Mouse (Mus musculus): ENCODE data around the gene Chd1l. TPM values are rescaled to one million over a fixed set of nuclear protein-coding genes. Genes with fewer than 3 reads are reported as not detected.

The Chd1l gene
- 10 to 100 TPM in 1 of 2 experiments, 1 to 10 TPM in 1; 9.2 to 10.3 TPM for total RNA-seq (2021)

GRCm38 (mm10) chr3:97609845-97610410, at the start of gene Chd1l:
Chd1l (minus strand) TSS chr3:97610203.
- DNase-seq (ENCODE audit: low spot score in 2 of 2): peak; percentile 90 to 92
- intact Hi-C loops (cut with DNase I): loop anchor here (1.0 kb wide), 1 partner anchor 48 kb away; the partner anchor contains the start of gene Prkab2

- intact Hi-C loops (cut with DNase I): no loop called here
These were observed 49.7 kb upstream of the Chd1l start for GRCm38 (mm10) chr3:97659746-97660145.

GRCm38 (mm10) chr3:97658426-97659193, 48.6 kb upstream of the Chd1l start:
- peak in 1 of 2 experiments; percentile 22 for DNase-seq (ENCODE audit: low spot score in 2 of 2)
- intact Hi-C loops (cut with DNase I): loop anchor here (1.0 kb wide), 1 partner anchor 48 kb away; the partner anchor contains the start of gene Chd1l

More at GRCm38 (mm10) chr3:97659746-97660145, 49.7 kb upstream of the Chd1l start:
- peak in 1 of 2 experiments; percentile 52 for DNase-seq (ENCODE audit: low spot score in 2 of 2)

DNA sequence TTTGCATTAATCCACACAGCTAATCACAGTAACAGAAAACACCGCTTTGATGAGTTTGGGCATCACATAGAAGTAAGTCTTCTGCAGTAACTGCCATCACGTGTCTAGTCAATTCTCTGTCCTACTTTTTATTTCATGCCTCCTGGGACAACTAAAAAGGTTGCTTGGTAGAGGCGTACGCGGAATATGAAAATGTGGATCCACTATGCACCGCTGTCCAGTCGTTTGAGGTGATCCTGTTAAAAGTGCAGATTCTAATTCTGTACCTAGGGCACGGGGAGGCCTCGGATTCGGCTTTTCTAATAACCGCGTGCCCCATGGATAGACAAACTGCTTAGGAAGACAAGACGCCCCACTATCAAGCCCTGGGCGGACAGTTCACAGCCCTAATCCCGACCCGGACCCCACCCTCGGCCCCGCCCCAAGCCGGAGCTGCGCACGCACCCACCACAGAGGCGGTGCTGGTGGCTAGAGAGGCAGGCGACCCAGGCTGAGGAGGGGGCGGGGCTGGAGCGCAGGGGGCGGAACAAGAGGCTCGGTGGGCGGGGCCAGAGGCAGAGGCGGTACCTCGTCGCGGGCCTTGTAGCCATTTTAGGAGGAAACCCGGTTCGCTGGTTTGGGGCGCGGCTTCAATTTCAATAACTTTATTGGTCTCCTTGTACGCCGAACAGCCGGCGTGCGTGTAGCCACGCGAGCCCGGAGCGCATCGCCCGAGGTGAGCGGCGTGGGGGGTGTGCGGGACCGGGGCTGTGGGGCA, 47.8 kb upstream of the Chd1l start, which contains the start of gene Prkab2:
Gene Prkab2, plus strand, starts transcription at position 539 of the 757 bp plus-strand sequence.
- intact Hi-C loops (cut with DNase I): loop anchor here (1.0 kb wide), 1 partner anchor 48 kb away; the partner anchor contains the start of gene Chd1l
- peak; percentile 98 to 99 for DNase-seq (ENCODE audit: low spot score in 2 of 2)

GRCm38 (mm10) chr3:97654901-97655300, 44.9 kb upstream of the Chd1l start:
- intact Hi-C loops (cut with DNase I): no loop called here
- no peak for DNase-seq (ENCODE audit: low spot score in 2 of 2)

DNA sequence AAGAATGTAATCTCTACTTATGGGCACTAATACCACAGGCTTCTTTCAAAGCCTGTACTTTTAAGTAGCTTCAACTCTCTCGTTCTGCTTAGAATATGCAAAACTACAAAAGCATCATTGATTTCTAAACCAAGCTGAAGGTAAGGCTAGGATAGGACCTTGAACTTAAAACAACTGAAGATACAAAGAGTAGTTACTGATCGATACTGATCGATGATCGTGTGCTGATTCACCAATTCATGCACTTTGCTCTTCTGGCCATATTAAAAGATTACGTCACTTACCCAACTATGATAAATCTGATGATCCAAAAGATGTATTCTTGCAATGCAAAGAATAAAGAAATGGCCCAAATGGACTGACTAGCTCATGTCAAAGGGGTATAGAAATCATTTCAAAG, 43.8 kb upstream of the Chd1l start:
- intact Hi-C loops (cut with DNase I): no loop called here
- DNase-seq (ENCODE audit: low spot score in 2 of 2): no peak

- no peak for DNase-seq (ENCODE audit: low spot score in 2 of 2)
- intact Hi-C loops (cut with DNase I): no loop called here
These were observed 41.6 kb upstream of the Chd1l start for GRCm38 (mm10) chr3:97651604-97652003.

- intact Hi-C loops (cut with DNase I): no loop called here
- DNase-seq (ENCODE audit: low spot score in 2 of 2): no peak
These were observed 39.5 kb upstream of the Chd1l start for GRCm38 (mm10) chr3:97649469-97649868.

- intact Hi-C loops (cut with DNase I): no loop called here
- no peak for DNase-seq (ENCODE audit: low spot score in 2 of 2)
These were observed 39.0 kb upstream of the Chd1l start for GRCm38 (mm10) chr3:97649022-97649421.

- DNase-seq (ENCODE audit: low spot score in 2 of 2): no peak
- intact Hi-C loops (cut with DNase I): no loop called here
These were observed 38.5 kb upstream of the Chd1l start for GRCm38 (mm10) chr3:97648518-97648917.

DNA sequence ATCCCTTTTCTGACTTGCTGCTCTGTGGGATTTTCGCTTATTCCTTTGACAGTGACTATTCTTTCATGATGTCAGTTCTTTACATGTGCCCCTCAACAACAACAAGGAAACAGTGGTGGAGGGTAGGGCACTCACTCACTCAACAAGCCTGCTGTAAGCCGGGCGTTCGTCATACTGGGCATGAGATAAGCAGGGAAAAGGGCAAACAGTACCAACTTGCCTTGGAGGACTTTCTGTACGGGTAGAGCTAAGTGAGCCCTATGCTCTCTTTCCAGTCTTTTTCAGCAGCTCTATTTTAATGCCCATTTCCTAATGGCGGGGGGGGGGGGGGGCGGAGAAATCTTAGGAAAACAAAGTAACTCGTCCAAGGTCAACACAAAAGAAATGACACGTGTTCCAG, 32.0 kb upstream of the Chd1l start:
- intact Hi-C loops (cut with DNase I): no loop called here
- no peak for DNase-seq (ENCODE audit: low spot score in 2 of 2)

GRCm38 (mm10) chr3:97641396-97641795, 31.4 kb upstream of the Chd1l start:
- no peak for DNase-seq (ENCODE audit: low spot score in 2 of 2)
- intact Hi-C loops (cut with DNase I): no loop called here

GRCm38 (mm10) chr3:97634288-97634761, 24.3 kb upstream of the Chd1l start:
- intact Hi-C loops (cut with DNase I): no loop called here
- DNase-seq (ENCODE audit: low spot score in 2 of 2): peak in 1 of 2 experiments; percentile 8

DNA sequence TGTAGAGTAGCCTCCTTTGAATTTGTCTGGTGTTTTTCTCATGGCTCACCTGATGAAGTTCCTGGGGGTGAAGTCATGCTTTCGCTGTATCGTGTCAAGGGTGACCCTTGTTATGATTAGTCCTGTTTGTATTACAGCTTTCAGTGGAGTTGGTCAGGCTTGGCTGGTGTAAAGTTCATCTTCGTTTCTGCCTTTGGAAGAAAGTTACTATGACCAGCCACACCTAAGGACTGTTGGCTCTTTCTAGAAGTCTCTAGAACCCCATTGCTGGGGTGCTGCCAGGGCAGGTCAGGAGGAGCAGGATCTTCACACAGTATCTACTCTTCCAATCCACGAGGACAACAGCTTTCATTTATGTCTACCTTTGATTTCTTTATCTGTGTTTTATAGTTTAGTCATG, 23.5 kb upstream of the Chd1l start:
- no peak for DNase-seq (ENCODE audit: low spot score in 2 of 2)
- intact Hi-C loops (cut with DNase I): no loop called here

DNA sequence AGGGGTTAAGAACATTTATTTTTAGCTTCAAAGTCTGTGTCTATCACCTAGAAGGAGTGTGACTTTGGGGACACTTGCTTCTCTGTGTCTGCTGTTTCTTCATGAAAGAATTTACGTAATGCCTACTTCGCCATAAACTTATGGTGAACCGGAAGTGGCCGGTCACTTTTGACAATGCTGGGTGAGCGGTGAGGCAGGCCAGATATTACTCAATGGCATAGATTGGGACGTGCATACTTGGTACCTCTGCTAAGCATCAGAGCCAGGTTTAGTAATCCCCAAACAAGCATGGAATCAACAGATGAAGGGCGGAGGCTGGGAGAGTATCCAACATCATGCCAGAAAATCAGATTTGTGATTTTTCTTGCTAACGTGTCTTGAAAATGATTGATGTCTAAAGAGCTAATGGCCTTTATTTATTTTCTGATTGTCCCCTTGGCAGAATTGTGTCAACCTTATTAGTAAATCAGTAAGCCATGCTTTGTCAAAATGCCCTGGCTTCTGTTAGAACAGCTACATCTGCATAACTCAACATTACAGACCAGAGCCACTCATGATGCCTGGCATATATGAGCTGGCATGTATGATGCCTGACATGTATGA, 21.4 kb upstream of the Chd1l start:
- intact Hi-C loops (cut with DNase I): no loop called here
- no peak for DNase-seq (ENCODE audit: low spot score in 2 of 2)

- intact Hi-C loops (cut with DNase I): no loop called here
- no peak for DNase-seq (ENCODE audit: low spot score in 2 of 2)
These were observed 20.7 kb upstream of the Chd1l start for GRCm38 (mm10) chr3:97630746-97631145.

DNA sequence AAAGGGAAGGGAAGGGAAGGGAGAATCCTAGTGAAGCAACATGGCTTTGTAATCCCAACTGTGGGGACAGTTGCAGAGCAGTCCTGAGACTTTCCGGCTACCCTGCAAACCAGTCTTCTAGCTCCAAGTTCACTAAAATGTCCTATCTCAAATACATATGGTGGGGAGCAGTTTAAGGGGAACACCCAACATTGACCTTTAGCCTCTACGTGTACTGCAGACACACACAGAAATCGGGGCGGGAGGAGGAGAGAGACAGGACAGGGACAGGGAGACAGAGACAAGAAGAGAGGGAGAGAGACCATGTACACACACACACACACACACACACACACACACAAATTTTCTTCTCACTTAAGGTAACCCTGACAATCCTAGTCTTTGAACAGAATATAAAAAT, 19.9 kb upstream of the Chd1l start:
- no peak for DNase-seq (ENCODE audit: low spot score in 2 of 2)
- intact Hi-C loops (cut with DNase I): no loop called here

DNA sequence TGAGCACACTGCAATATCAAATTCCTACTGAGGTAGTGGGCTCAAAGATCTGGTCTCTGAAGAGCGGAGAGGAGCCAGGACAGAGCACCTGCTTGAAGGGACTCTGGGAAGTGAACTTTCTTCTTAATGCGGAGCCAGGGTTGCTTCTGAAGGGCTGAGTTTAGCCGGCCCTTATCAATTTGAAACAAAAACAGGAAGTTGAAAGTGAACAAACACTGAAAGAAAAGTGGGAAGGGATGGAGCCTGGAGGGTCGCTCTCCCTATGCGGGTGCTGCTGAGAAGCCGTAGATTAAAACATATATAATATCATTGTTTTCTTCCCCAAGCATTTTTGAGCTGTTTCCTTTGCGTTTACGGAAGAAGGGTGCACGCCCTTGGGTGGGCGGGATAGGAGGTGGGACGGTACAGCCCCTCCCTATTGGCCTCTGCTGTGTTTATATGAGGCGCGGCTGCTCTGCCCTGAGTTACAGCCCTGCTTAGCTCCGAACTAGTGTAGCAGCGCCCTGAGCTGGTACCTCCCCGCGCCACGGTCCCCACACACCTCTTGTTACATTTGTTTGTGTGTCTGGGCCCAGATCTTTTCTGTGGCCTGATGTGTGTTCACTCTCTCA, 18.5 kb upstream of the Chd1l start, which contains the start of gene Fmo5:
Gene Fmo5, plus strand, starts transcription at position 414 of the 611 bp plus-strand sequence.
- no peak for DNase-seq (ENCODE audit: low spot score in 2 of 2)
- intact Hi-C loops (cut with DNase I): no loop called here

DNA sequence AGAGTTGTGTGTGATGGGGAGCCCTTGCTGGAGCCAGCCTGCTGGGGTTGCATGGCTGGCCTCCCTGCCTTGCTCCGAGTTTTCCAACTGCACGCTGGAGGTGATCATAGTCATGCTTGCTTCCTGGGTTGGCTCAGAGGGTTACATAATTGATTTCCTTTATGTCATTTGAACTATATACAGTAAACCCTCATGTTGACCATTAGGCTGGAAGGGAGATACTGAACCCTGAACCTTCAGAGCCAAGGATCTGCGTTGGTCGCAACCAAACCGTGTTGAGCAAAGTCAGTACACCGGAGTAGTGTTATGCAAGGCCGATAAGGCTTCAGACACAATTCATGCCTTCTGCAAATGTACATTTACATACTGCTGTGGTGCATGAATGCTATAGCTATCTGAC, 17.9 kb upstream of the Chd1l start:
- no peak for DNase-seq (ENCODE audit: low spot score in 2 of 2)
- intact Hi-C loops (cut with DNase I): no loop called here

Measured in left cerebral cortex, postnatal 25 days (tissue).